ENCODE assay signal across 7 mouse cellular contexts in genomic region chr2:170497091-170497566, GRCm38 (mm10). TPM values are rescaled to one million over a fixed set of nuclear protein-coding genes. Genes with fewer than 3 reads are reported as not detected.
DNase-seq lines count a peak whose midpoint lies in the region; ATAC-seq and TF ChIP-seq lines count a peak whose summit lies in the region.

Gene Cyp24a1, minus strand, starts transcription at chr2:170497145.

- H3K36me3 ChIP-seq in hindbrain, embryonic 15.5 days: no peaks in the 10 kb centered on the region
- no peaks in the 10 kb centered on the region for H3K36me3 ChIP-seq in liver, adult 2 months (ENCODE audit: control insufficient read depth, insufficient read depth, low read length)
- no peaks in the 10 kb centered on the region for H3K36me3 ChIP-seq in midbrain, embryonic 15.5 days (replicated peaks)

- H3K4me3 ChIP-seq in bone marrow, adult 2 months (replicated peaks; ENCODE audit: control insufficient read depth, low read depth, low read length): no peak within 1 kb of the TSS
- peak within 1 kb of the TSS; percentile 28 for H3K4me3 ChIP-seq in hindbrain, embryonic 15.5 days
- no peak within 1 kb of the TSS for H3K4me3 ChIP-seq in liver, adult 2 months (ENCODE audit: insufficient read depth, low read depth, low read length)
- peak within 1 kb of the TSS; percentile 25 for H3K4me3 ChIP-seq in midbrain, embryonic 15.5 days

- no peak for TF ChIP-seq POLR2A in bone marrow, adult 2 months (IDR thresholded peaks at IDR 0.05; ENCODE audit: borderline replicate concordance, control insufficient read depth, low read depth, low read length)
- no peak for TF ChIP-seq POLR2A in liver, adult 2 months (IDR thresholded peaks at IDR 0.05; ENCODE audit: extremely low read depth, insufficient read depth, low read length)

- TF ChIP-seq CTCF in bone marrow, adult 2 months (IDR thresholded peaks at IDR 0.05; ENCODE audit: control insufficient read depth, insufficient read depth, low read length): peak; percentile 6; the same call in 1 of the 2 replicates
- TF ChIP-seq CTCF in liver, adult 2 months (IDR thresholded peaks at IDR 0.05; ENCODE audit: low read depth, low read length): peak; percentile 73

- H3K79me2 ChIP-seq in liver, adult 2 months (ENCODE audit: control insufficient read depth, insufficient read depth, low read length): no peaks in the 10 kb centered on the region

- H3K4me1 ChIP-seq in bone marrow, adult 2 months (ENCODE audit: control insufficient read depth, insufficient read depth, low read length): no peaks in the 10 kb centered on the region
- H3K4me1 ChIP-seq in hindbrain, embryonic 15.5 days (replicated peaks): peaks cover 22% of the 10 kb centered on the region
- H3K4me1 ChIP-seq in liver, adult 2 months (ENCODE audit: control insufficient read depth, insufficient read depth, low read length): no peaks in the 10 kb centered on the region; the same call in 1 of the 2 replicates
- peaks cover 22% of the 10 kb centered on the region for H3K4me1 ChIP-seq in midbrain, embryonic 15.5 days

- peak within 1 kb of the TSS; percentile 57 for H3K4me2 ChIP-seq in hindbrain, embryonic 15.5 days
- peak within 1 kb of the TSS; percentile 48 for H3K4me2 ChIP-seq in midbrain, embryonic 15.5 days

- peak; percentile 59 for ATAC-seq in hindbrain, embryonic 15.5 days (ENCODE audit: low FRiP score, low read depth)
- ATAC-seq in midbrain, embryonic 15.5 days (replicated peaks): no peak
- no peak for ATAC-seq in erythroid progenitor cell, adult 5-6 weeks (replicated peaks; ENCODE audit: low FRiP score, poor library complexity, severe bottlenecking)

- peak; percentile 49 for DNase-seq in gastrocnemius, adult 18-20 months (ENCODE audit: low spot score)
- DNase-seq in liver, adult 2 months (ENCODE audit: extremely low read depth, low read depth, low spot score): peak; percentile 67
- no peak for DNase-seq in layer of hippocampus, postnatal 36 days

- H3K27me3 ChIP-seq in hindbrain, embryonic 15.5 days: peaks cover 54% of the 10 kb centered on the region
- H3K27me3 ChIP-seq in liver, adult 2 months (ENCODE audit: control insufficient read depth, insufficient read depth, low read length): peaks cover 20% of the 10 kb centered on the region; the same call in 1 of the 2 replicates
- H3K27me3 ChIP-seq in midbrain, embryonic 15.5 days (replicated peaks): peaks cover 60% of the 10 kb centered on the region

- 1% methylated on average over 36 of the region's 36 CpGs for WGBS in bone marrow, adult 2 months
- 0% methylated on average over 36 of the region's 36 CpGs for WGBS in hindbrain, embryonic 15.5 days
- WGBS in liver, adult 2 months: 1% methylated on average over 36 of the region's 36 CpGs
- under 1% methylated on average over 35 of the region's 36 CpGs for WGBS in midbrain, embryonic 15.5 days

- H3K9ac ChIP-seq in hindbrain, embryonic 15.5 days: 0 out of 2 replicates have a peak within 1 kb of the TSS, but pooled peaks have one; percentile 2
- H3K9ac ChIP-seq in liver, adult 2 months (ENCODE audit: low read depth, low read length): no peak within 1 kb of the TSS
- H3K9ac ChIP-seq in midbrain, embryonic 15.5 days: 0 out of 2 replicates have a peak within 1 kb of the TSS, but pooled peaks have one; percentile 2

- H3K9me3 ChIP-seq in hindbrain, embryonic 15.5 days: no peaks in the 10 kb centered on the region
- no peaks in the 10 kb centered on the region for H3K9me3 ChIP-seq in midbrain, embryonic 15.5 days

- no peak within 1 kb of the TSS for H3K27ac ChIP-seq in bone marrow, adult 2 months (ENCODE audit: control insufficient read depth, insufficient read depth, low read depth, low read length, poor library complexity)
- H3K27ac ChIP-seq in hindbrain, embryonic 15.5 days (replicated peaks): no peak within 1 kb of the TSS
- no peak within 1 kb of the TSS for H3K27ac ChIP-seq in liver, adult 2 months (replicated peaks; ENCODE audit: insufficient read depth, low read depth, low read length)
- no peak within 1 kb of the TSS for H3K27ac ChIP-seq in midbrain, embryonic 15.5 days

RNA-seq across cellular contexts. Expression of gene Cyp24a1, which starts in this region (rescaled TPM):
- polyA plus RNA-seq in bone marrow, adult 2 months (2011; ENCODE audit: insufficient read depth, insufficient read length, low replicate concordance, missing spikeins): not detected in 2 replicates
- total RNA-seq in gastrocnemius, adult 18-20 months (2021): not detected
- polyA plus RNA-seq in hindbrain, embryonic 15.5 days (2015; fragmentation: Nextera tagmentation; extraction: Ambion mirVana): 0.10 and 0.14 TPM in 2 replicates
- not detected in 2 replicates for total RNA-seq in liver, adult 2 months (2014; rRNA removed)
- polyA plus RNA-seq in liver, adult 2 months (2012; rRNA removed): not detected in 2 replicates
- 0.09 and 0.14 TPM in 2 replicates for polyA plus RNA-seq in midbrain, embryonic 15.5 days (2015; fragmentation: Nextera tagmentation; extraction: Ambion mirVana)
- not detected for total RNA-seq in layer of hippocampus, postnatal 36 days (2021)
- total RNA-seq in erythroid progenitor cell, adult 5-6 weeks (2015; ENCODE audit: low replicate concordance): not detected in 2 replicates
- not detected in 2 replicates for total RNA-seq in erythroid progenitor cell, adult 5-6 weeks (2017; ENCODE audit: low replicate concordance)

Comparison
In these comparisons a context has a peak if more than half of its experiments do, and no peak if none do; other contexts are left out.
1. Peak in DNase-seq in gastrocnemius, adult 18-20 months; RNA of the gene not detected or under 1 TPM.
2. Peak in ATAC-seq, H3K4me3 ChIP-seq, H3K9ac ChIP-seq and H3K4me2 ChIP-seq in hindbrain, embryonic 15.5 days; RNA of the gene not detected or under 1 TPM.
3. Peak in DNase-seq in liver, adult 2 months; RNA of the gene not detected or under 1 TPM.